Mouse (Mus musculus): ENCODE measurements around the gene Trim7.
A peak's percentile ranks its signal among the peaks of the same experiment; 100 is the strongest.
"Not testable (repeated sequence)": the region's sequence is repeated elsewhere in the genome, so short reads cannot be mapped to it uniquely, and the experiment has no call there.

The Trim7 gene

DNA sequence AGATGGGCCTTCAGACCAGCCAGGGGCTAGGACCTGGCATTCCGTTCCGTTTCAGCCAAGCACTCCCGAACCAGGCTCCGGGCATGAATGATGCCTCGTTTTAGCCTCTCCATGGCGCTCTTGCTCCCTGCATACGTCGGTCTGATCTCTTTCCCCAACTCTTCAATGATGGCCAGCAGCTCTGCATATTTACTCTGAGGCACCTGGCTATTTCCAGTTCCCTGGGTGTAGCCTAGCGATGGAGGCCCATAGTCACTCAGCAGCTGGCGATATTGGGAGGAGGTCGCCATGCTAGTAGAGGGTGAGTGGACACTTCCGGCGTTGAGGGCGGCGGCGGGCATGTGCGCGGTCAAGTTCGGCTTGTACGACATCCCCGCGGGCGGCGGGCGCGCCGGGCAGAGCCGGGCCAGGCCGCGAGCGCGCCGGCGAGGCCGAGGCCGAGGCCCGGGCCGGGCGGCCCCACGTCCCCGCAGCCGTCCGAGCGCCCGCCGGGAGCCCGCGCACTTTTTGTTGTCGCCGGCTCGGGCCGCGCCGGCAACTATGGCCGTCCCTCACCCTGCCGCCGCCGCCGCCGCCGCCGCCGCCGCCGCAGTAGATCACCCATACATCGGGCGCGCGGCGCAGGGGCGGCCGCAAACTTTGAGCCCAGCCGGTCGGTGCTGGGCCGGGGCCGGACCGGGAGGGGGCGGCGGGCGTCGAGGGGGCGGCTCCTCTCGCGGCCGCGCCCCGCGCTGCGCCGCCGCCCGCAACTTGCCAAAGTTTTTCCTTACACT lies at the start of gene Trim7, which contains the start of gene Gm12184:
Gene Trim7 (plus strand): TSS at position 162 of the 773 bp plus-strand sequence.
Gene Gm12184 (minus strand): TSS at position 677 of the 773 bp plus-strand sequence.
- not testable (repeated sequence) for DNase-seq

DNA sequence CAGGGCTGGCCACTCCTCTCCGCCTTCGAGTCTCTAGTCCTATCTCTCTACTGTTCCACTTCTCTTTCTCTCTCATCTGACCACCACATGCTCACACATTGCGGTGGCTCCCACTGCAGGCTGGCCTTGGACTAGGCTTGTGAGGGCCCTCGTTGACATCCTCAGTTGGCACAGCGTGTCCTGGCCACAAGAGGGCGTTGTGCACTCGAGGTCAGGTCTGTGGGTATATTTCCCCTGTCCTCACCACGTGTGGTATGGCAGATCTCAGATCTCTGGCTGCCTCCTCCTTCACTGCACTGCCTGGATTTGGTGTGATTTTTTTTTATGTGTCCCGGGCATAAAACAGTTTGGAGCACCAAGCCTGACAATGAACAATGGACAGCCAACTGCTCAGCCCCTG lies 49.3 kb upstream of the Trim7 start:
- no peak for DNase-seq

DNA sequence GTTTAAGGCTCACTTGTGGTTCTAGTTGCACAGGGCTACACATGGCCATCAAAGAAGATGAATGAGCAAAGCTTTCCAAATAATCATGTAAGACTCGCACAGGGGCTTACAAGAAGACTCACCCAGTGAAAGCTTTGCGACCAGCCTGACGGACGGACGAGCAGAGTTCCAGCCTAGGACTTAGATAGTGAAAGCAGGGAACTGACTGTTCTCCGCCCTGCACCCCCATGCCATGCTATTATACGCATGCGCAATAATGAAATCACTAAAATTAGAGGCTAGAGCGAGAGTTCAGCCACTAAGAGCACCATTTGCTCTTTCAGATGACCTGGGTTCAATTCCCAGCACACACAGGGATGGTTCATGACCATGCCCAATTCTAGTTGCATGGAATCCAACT lies 48.6 kb upstream of the Trim7 start:
- no peak for DNase-seq

GRCm38 (mm10) chr11:48779450-48779849 lies 46.5 kb upstream of the Trim7 start:
- DNase-seq = no peak

DNA sequence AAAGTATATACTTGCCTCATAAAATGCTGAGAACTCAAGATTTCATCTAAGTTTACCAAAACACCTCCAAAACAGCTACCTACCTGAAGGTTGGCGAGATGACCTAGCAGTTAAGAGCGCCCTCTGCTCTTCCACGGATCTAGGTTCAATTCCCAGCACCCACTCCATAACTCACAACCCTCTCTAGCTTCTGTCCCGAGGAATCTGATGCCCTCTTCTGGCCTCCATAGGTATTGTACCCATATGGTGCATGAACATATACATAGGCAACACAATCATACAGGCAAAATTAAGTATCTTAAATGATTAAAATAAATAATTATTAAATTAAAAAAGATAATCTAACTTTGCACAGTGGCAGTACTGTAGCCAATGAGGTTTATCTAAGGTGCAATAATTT lies 43.7 kb upstream of the Trim7 start:
- no peak for DNase-seq

DNA sequence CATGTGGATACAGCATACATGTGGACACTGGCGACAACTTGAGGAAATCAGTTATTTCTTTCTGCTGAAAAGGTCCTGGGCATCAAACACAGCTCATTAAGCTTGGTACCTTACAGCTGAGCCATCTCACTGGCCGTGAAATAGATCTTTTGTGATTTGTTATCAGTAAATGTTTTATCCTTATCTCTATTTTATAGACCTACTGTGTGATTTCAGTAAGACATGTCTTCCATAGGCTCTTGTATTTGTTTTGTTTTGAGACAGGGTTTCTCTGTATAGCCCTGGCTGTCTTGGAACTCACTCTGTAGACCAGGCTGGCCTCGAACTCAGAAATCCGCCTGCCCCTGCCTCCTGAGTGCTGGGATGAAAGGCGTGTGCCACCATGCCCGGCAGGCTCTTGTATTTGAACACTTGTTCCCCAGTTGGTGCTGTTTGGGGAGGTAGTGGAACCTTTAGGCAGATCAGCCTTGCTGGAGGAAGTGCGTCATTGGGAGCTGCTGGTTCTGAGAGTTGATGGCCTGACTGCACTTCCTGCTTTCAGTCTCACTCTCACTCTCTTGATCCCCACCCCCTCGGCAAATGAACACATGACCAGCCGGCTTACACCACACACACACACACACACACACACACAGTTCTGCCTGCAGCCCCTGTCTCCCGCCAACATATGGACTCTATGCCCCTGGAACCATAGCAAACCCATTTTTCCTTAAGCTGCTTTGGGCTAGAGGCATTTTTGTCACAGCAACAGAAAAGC lies 38.3 kb upstream of the Trim7 start:
- DNase-seq = no peak

DNA sequence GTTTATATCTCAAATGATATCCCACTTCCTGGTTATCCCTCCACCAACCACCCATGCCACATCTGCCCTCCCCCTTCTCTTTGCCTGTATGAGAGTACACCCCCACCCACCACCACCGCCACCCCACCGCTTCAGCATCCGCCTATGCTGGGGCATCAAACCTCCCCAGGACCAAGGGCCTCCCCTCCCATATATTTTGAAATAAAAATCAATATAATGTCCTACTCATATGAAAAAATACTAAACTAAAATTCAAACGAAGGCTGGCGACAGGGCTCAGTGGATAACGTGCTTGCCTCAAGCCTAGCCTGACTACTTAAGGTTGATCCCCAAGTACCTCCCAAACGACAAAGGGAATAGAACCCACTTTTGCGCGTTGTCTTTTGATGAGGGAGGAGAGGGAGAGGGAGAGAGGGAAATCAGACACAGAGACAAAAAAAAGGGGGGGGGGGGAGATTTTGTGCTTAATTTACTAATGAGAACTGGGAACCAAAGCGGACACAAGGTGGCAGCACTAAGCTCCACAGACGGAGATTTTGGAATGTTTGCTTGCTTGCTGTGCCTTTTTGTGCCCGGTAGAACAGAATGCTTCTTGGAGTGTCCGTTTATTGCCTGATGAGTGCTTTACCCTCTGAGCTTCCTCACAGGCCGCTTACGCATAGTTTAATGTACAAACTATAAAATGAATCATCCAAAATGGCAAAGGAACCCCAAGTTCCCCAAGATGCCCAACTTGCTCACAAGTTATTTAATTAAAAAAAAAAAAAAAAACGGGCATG lies 37.4 kb upstream of the Trim7 start:
- DNase-seq = peak; percentile 64

- DNase-seq = no peak
Measured at GRCm38 (mm10) chr11:48789215-48789614, 36.7 kb upstream of the Trim7 start.

GRCm38 (mm10) chr11:48789973-48790823 lies 35.7 kb upstream of the Trim7 start:
- DNase-seq = peak; percentile 78

GRCm38 (mm10) chr11:48790946-48791345 lies 35.0 kb upstream of the Trim7 start:
- no peak for DNase-seq

GRCm38 (mm10) chr11:48791894-48792293 lies 34.0 kb upstream of the Trim7 start:
- not testable (repeated sequence) for DNase-seq

- DNase-seq = no peak
Measured at GRCm38 (mm10) chr11:48793184-48793583, 32.8 kb upstream of the Trim7 start.

- no peak for DNase-seq
Measured at GRCm38 (mm10) chr11:48795221-48795620, 30.7 kb upstream of the Trim7 start.

GRCm38 (mm10) chr11:48796290-48796689 lies 29.6 kb upstream of the Trim7 start:
- DNase-seq = no peak

GRCm38 (mm10) chr11:48797287-48797686 lies 28.7 kb upstream of the Trim7 start:
- DNase-seq = no peak

GRCm38 (mm10) chr11:48798308-48798707 lies 27.6 kb upstream of the Trim7 start:
- DNase-seq = no peak

DNA sequence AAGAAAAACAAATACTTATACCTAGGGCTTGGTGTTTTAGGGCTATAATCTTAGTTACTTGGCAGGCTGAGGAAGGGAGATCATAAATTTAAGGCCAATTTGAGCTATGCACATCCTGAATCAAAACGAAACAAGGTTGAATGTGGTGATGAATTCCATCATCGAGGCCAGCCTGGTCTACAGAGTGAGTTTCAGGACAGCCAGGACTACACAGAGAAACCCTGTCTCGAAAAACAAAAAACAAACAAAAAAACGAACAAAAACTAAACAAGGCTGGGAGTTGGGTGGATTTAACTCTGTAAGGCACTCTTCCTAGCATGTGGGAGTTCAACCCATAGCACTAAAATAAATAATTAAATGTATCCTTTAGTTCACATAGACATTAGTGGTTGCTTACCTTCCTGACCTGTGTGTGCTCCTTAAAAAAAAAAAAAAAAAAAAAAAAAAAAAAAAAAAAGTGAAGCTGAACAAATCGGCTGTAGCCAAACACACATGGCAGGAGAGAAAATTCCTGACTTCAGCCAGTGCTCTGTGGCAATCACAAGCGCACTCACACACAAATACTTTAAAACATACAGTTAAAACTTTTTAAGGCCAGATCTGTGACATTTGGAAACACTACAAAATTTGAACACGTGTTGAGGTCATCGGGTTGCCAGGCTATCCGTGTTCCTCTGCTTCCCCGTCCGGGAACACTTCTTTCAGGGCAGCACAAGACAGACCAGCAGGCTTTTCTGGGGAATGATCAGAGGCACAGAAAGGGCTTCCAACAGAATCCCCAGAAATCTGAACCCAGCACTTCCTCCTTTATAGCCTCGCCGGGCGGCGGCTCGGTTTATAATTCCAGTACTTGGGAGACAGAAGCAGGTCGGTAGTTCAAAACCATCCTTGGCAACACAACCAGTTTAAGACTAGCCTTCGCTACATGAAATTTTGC lies 26.7 kb upstream of the Trim7 start:
- peak; percentile 47 for DNase-seq

DNA sequence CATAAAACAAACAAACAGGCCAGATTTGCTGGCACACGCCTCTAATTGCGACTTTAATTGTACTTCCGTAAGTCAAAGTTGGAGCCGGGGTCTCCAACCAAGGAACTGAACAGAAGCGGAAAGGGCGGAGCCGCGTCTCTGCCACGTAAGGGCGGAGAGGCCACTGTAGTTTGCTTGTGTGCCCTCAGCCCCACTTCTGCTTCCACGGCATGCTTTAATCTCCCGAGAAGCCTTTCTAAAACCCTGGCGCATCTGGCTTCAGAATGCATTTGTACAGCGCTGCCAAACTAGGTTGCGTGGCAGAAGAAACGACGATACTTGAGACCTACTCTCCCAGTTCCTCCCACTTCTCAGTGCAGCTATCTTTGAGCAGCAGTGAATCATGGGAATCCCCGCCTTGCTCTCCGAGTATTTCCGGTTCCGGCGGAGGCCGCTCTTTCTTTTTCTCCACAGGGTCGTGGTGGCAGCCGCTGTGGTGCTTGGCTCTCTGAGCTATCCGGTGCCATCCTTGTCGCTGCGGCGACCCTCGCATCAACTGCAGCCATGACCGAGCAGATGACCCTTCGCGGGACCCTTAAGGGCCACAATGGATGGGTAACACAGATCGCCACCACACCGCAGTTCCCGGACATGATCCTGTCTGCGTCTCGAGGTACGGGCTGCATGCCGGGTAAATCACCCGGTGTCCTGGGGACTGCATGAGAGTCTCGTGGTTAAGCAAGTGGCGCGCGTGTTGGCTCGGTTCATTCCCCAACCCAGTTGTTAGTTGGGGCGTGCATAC lies 25.8 kb upstream of the Trim7 start, which contains the start of gene Rack1:
Gene Rack1 (plus strand): TSS at position 412 of the 781 bp plus-strand sequence.
- DNase-seq = peak; percentile 93

- DNase-seq = no peak
Measured at GRCm38 (mm10) chr11:48801831-48802772, 23.8 kb upstream of the Trim7 start.

All from right cerebral cortex, postnatal 25 days (tissue).